18 mouse cellular contexts compared by ENCODE assay signal in genomic region chr3:154953088-154953487, GRCm38 (mm10).
"Had no signal": no experiment of that assay in that cellular context is flagged by ENCODE, and none has a peak within 500 bp of the region (broad histone marks: within the 10 kb centered on the region; RNA-seq: fewer than 3 reads in every experiment).

No protein-coding gene starts in this region.

- H3K27ac ChIP-seq: liver, embryonic 15.5 days; lung, embryonic 15.5 days; macrophage; midbrain, embryonic 12.5 days; neural tube, embryonic 12.5 days; stomach, embryonic 15.5 days; stomach, postnatal 0 days had no signal

- H3K36me3 ChIP-seq: liver, embryonic 15.5 days; lung, embryonic 15.5 days; midbrain, embryonic 12.5 days; neural tube, embryonic 12.5 days; stomach, embryonic 15.5 days had no signal

- H3K4me1 ChIP-seq: liver, embryonic 15.5 days; lung, embryonic 15.5 days; megakaryocyte, embryonic 14.5 days; midbrain, embryonic 12.5 days; neural tube, embryonic 12.5 days; stomach, embryonic 15.5 days had no signal

- H3K4me2 ChIP-seq: liver, embryonic 15.5 days; lung, embryonic 15.5 days; midbrain, embryonic 12.5 days; neural tube, embryonic 12.5 days; stomach, embryonic 15.5 days had no signal

- H3K9ac ChIP-seq: liver, embryonic 15.5 days; liver, postnatal 0 days; lung, embryonic 15.5 days; midbrain, embryonic 12.5 days; neural tube, embryonic 12.5 days; stomach, embryonic 15.5 days had no signal

- ATAC-seq: liver, postnatal 0 days; lung, postnatal 0 days had no signal

- DNase-seq: liver, postnatal 0 days; lung, adult 2 months; lung, postnatal 14 days; lung, postnatal 36 days; midbrain, embryonic 14.5 days; right cerebral cortex, postnatal 14 days; thymus, adult 2 months; thymus, postnatal 25 days; thymus, postnatal 4 days had no signal

- H3K9me3 ChIP-seq: liver, embryonic 15.5 days; lung, embryonic 15.5 days; midbrain, embryonic 12.5 days; neural tube, embryonic 12.5 days; stomach, embryonic 15.5 days had no signal

- H3K4me3 ChIP-seq: liver, embryonic 15.5 days; lung, embryonic 15.5 days; megakaryocyte, embryonic 14.5 days; midbrain, embryonic 12.5 days; neural tube, embryonic 12.5 days; stomach, embryonic 15.5 days had no signal

- H3K27me3 ChIP-seq: liver, embryonic 15.5 days; lung, embryonic 15.5 days; megakaryocyte, embryonic 14.5 days; midbrain, embryonic 12.5 days; neural tube, embryonic 12.5 days; stomach, embryonic 15.5 days had no signal
